Mouse (Mus musculus): ENCODE data around the gene Gm5538. TPM values are rescaled to one million over a fixed set of nuclear protein-coding genes. Genes with fewer than 3 reads are reported as not detected.

Gene Gm5538
- not detected in 2 replicates for polyA plus RNA-seq (2015; fragmentation: Nextera tagmentation; extraction: Ambion mirVana)

GRCm38 (mm10) chr3:59729490-59729889 is at the start of gene Gm5538:
Gm5538 (plus strand) TSS chr3:59729790.

Other genes starting within 250 kb of the Gm5538 start
- not detected in 2 replicates for gene Gm8298, start 131.3 kb downstream of the Gm5538 start, polyA plus RNA-seq (2015; fragmentation: Nextera tagmentation; extraction: Ambion mirVana)
- not detected in 2 replicates for gene C130079G13Rik, start 195.4 kb downstream of the Gm5538 start, polyA plus RNA-seq (2015; fragmentation: Nextera tagmentation; extraction: Ambion mirVana)